Mouse (Mus musculus) adrenal gland, adult 2 months (tissue): ENCODE data around the gene 2010106E10Rik. TPM values are rescaled to one million over a fixed set of nuclear protein-coding genes. Genes with fewer than 3 reads are reported as not detected.

Experiments used
- DNase-seq: peaks from one replicate; pipeline ENCODE4 v3.0.0; 2021
- long read RNA-seq: library from polyadenylated mRNA; stranded (forward); transcript quantifications from one replicate; pipeline ENCODE4 v2.0.0, GENCODE M21; 2021
- polyA plus RNA-seq: library from polyadenylated mRNA; depleted of rRNA; stranded (reverse); fragments of >200 nt; gene quantifications from 2 replicates; pipeline ENCODE4 v1.2.3, GENCODE M21; 2012; rRNA removed
- total RNA-seq, 2 experiments: library from RNA; stranded (reverse); gene quantifications; 2 replicates each; pipeline ENCODE4 v1.2.3; 2021

The 2010106E10Rik gene
- total RNA-seq: not detected
- polyA plus RNA-seq: not detected in 2 replicates
- long read RNA-seq: 0 reads

DNA sequence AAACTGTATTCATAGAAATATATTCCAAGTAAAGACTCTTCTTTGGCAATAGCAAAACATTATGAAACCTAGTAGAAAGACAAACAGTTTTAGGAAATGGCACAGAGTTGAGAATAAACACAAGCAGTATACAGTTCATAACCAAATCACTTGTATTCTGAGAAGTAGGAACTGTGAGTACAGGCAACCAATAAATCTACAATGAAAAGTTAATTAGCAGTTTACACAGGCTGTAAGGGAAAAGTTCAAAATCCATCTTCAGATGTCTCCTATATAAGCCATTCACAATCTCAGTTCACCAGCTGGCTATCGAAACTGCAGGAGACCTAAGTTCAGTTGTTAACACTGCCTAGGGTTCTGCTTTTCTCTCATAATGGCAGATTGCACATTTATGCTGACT, at the start of gene 2010106E10Rik:
Gene 2010106E10Rik, plus strand, starts transcription at position 301 of the 400 bp plus-strand sequence.
- no peak for DNase-seq

DNA sequence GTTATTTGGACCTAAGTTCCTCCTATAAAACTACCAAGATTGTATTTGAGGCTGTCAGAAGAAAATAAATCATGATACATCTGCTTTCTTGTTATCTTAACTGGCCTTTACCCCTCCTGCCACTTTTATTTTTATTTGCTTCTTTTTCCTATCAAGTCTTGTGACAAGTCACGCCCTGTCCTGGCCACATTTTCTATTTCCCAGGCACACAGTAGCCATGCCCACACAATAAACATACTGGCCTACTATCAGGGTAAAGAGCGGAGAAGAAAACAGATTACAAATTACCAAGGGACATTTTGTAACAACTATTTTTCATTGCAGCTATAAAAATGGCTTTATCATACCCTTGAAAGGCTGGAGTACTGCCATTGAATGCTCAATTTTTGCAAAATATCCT, 10.6 kb downstream of the 2010106E10Rik start:
- DNase-seq: no peak

DNA sequence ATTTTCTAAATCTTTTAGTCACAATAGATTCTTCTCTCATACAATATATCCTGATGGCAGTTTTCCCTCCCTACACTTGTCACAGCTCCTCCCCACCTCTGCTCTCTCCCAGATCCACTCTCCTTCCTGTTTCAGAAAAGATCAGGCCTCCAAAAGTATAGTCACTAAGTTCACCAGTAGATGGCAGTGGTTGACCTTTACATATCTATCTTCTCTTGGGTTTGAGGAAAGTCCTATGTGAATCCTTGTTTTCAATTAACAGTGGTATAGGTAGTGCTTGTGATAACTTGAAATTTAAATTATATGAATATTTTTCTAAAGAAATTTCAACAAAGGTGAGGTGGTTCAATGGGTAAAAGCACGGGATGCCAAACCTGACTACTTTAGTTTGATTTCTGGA, 29.7 kb downstream of the 2010106E10Rik start:
- no peak for DNase-seq

DNA sequence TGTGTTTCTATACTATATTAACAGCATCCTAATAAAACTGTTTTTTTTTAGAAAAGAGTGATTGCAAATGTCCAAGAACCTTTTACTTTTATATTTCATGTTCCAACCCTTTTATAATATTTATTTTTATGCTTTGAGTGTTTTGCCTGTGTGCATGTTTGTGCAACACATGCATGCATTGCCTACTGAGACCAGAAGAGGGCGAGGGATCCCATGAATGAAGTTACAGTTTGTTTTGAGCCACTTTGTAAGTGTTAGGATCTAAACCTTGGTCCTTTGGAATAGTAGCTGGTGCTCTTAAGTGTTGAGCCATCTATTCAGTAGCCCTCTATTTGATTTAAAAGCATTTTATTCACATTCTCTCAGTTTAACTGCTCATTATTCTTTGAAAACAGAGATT, 48.0 kb downstream of the 2010106E10Rik start:
- DNase-seq: no peak

DNA sequence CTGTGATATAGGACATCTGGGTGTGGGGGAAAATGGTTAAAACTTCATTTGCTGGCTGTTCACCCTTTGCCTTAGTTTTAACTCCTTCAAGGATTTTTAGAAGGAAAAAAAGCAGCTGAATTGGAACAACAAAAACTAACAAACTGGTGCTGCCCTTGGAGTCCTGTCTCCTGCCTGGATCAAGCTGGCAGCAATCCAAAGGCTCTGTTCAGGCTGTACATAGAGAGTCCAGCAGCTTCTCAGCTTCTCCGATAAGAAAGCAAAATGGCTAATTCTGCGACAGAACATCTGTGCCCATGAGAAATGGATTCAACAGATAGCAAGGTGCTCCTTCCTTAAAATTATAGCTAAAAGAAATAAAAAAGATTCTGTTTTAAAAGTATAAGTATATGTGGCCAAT, 72.6 kb downstream of the 2010106E10Rik start:
- no peak for DNase-seq

DNA sequence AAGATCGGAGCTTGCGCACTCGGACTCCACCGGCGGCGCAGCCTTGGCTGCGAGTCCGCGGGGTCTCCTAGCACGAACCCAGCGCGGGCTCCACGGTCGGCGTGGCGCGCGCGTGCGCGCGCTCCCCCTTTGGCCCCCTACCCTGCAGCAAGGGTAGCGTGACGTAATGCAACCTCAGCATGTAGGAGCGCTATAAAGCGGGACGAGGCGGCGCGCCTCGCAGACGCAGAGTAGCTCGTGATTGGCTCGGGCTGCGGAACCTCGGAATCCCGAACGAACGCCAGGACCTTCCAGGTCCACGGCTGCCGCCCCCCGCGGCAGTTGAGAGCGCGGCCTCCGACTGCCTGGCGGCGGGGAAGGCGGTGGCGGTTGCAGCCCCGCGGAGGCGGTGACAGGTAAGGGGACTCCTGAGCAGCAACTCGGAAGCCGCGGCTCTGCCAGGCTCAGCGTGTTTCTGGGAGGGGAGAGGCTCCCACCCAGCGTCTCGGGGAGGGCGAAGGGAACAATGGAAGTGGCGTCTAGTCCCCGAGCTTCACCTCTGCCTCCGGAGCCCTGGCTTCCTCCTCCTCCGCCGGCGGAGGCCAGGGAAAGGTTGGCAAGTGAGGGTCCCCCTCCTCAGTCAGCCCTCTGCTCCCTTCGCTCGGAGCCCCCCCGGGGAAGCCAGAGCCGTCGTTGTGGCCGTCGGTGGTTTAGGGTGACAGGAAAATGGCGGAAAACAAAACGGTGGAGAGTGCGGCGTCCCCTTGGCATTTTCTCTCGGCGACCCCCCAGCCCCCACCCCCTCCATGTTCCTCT, 105.6 kb downstream of the 2010106E10Rik start, which contains the start of gene Zfp711:
Gene Zfp711, plus strand, starts transcription at position 16 of the 795 bp plus-strand sequence.
- peak; percentile 21 for DNase-seq

DNA sequence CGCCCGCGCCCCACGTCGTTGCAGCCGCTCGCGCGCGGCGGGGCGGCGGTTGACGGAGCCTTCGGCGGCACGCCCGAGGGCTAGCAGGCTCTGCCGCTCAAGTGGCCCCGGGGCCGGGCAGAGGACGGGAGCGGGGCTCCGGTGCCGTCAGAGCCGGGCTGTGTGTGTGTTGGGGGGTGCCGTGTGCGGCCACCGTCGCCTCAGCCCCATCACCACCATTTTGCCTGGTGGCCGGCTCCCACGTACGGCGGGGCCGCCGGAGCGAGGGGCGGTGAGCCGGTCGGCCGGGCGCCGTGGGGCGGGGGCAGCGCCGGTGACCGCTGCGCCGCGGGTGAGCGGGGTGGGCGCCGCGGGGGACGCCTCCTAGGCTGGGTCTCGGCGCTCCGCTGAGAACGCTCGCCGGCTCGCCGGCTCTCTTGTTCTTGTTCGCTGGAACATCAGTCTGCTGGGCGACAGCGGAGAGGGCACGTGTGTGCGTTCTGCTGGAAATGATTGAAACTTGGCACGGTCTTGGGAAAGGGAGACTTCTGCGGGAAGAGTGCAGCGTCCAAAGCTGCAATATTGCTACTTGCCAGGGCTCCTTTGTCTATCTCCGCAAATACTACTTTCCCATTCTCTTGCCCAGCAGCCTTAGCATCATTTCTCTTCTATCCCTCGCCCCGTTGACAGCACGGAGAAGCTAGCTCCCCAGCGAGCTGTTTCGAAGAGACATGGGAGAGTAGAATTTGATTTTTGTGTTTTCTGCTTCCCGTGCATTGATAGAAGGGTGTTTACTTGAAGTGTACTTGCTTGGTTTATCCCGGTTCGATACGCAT, 106.4 kb downstream of the 2010106E10Rik start:
- peak; percentile 4 for DNase-seq

Other genes with a start within 250 kb of the 2010106E10Rik start
- gene Apool, start 183.9 kb upstream of the 2010106E10Rik start, total RNA-seq: 10 to 100 TPM; 46.1 to 46.4 TPM
- 0.76 and 1.2 TPM in 2 replicates for gene Apool, start 183.9 kb upstream of the 2010106E10Rik start, polyA plus RNA-seq
- not detected for gene Satl1, start 88.5 kb upstream of the 2010106E10Rik start, total RNA-seq
- not detected in 2 replicates for gene Satl1, start 88.5 kb upstream of the 2010106E10Rik start, polyA plus RNA-seq
- gene Zfp711, start 105.3 kb downstream of the 2010106E10Rik start, total RNA-seq: under 1 TPM; 0.17 TPM
- 0.04 TPM in 2 replicates for gene Zfp711, start 105.3 kb downstream of the 2010106E10Rik start, polyA plus RNA-seq
- gene Pof1b, start 203.4 kb downstream of the 2010106E10Rik start, total RNA-seq: not detected
- not detected in 2 replicates for gene Pof1b, start 203.4 kb downstream of the 2010106E10Rik start, polyA plus RNA-seq